Mouse (Mus musculus) thymus, adult 2 months (tissue): ENCODE data around the gene Olfr1105.

Experiments
- CTCF ChIP-seq: fragments of 200-500 bp; IDR thresholded peaks from 2 replicates; pipeline ENCODE4 v1.5.1; 2012; ENCODE audit warnings: mild to moderate bottlenecking, control low read depth, low read length, moderate library complexity, borderline replicate concordance; ENCODE audit not compliant: control insufficient read depth, poor library complexity, insufficient read depth; ENCODE audit errors: extremely low read depth
- POLR2A ChIP-seq: fragments of 200-500 bp; IDR thresholded peaks from 2 replicates; pipeline ENCODE4 v1.6.1; 2012; ENCODE audit warnings: mild to moderate bottlenecking, low read length, control low read depth, moderate library complexity; ENCODE audit not compliant: control insufficient read depth, poor library complexity, insufficient read depth; ENCODE audit errors: extremely low read depth

DNA sequence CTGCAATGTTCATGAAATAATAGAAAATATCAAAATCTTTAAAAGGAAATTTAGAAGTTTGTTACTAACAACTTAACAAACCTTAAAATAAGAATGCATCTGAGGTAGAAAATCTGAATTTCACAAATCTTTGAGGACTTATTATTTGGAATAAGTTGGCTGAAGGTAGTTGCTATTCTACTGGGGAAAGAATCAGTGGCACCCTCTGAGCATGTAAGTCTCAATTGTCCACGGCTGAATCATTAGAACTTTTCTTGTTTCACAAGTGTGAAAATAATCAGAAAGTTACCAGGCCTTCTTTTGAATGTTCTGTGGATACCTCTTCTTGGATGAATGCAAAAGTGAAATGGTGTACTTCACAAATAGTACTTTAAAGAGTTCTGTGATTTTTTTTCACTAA, 39.4 kb upstream of the Olfr1105 start, which contains the start of gene Olfr1107:
- TF ChIP-seq CTCF (no peak), POLR2A (no peak)
